Mouse (Mus musculus) CD8-positive naive resting alpha-beta T cell, adult 57 days (primary cell): ENCODE results near the gene Rab3b. TPM values are rescaled to one million over a fixed set of nuclear protein-coding genes. Genes with fewer than 3 reads are reported as not detected.

Experiments
- total RNA-seq: library from RNA; stranded (reverse); gene quantifications from one replicate; pipeline ENCODE4 v1.2.4, GENCODE M21; 2023

Rab3b gene
- total RNA-seq = not detected

GRCm38 (mm10) chr4:108878963-108879822, at the start of gene Rab3b:
Gene Rab3b, plus strand, starts transcription at chr4:108879063.

GRCm38 (mm10) chr4:108832916-108833827, 45.7 kb upstream of the Rab3b start, which contains the start of gene Btf3l4:
Gene Btf3l4, minus strand, starts transcription at chr4:108833614.

GRCm38 (mm10) chr4:108834115-108834970, 44.5 kb upstream of the Rab3b start, which contains the start of gene Txndc12:
Gene Txndc12, plus strand, starts transcription at chr4:108834601.

GRCm38 (mm10) chr4:108847715-108848504, 31.0 kb upstream of the Rab3b start, which contains the start of gene Kti12:
Gene Kti12, plus strand, starts transcription at chr4:108847785.

GRCm38 (mm10) chr4:108848505-108848848, 30.4 kb upstream of the Rab3b start, which contains the start of gene A730015C16Rik:
Gene A730015C16Rik, minus strand, starts transcription at chr4:108848619.

Other genes starting within 250 kb of the Rab3b start
- gene 3110021N24Rik, start 159.4 kb upstream of the Rab3b start, total RNA-seq = not detected
- 0.31 TPM for gene Zfyve9, start 98.3 kb upstream of the Rab3b start, total RNA-seq
- 37.0 TPM for gene Btf3l4, start 45.4 kb upstream of the Rab3b start, total RNA-seq
- gene Txndc12, start 44.5 kb upstream of the Rab3b start, total RNA-seq = 31.7 TPM
- gene Kti12, start 31.3 kb upstream of the Rab3b start, total RNA-seq = 35.8 TPM
- not detected for gene A730015C16Rik, start 30.4 kb upstream of the Rab3b start, total RNA-seq
- 158 TPM for gene Nrd1, start 121.6 kb downstream of the Rab3b start, total RNA-seq